Mouse (Mus musculus) hindbrain, embryonic 13.5 days (tissue): ENCODE measurements around the gene BB287469. TPM values are rescaled to one million over a fixed set of nuclear protein-coding genes. Genes with fewer than 3 reads are reported as not detected.
"Not testable (repeated sequence)": the region's sequence is repeated elsewhere in the genome, so short reads cannot be mapped to it uniquely, and the experiment has no call there.

ENCODE experiments used
- ATAC-seq: fragments of 200-750 bp; cut with Nextera tagmentation; 2 replicates; pipeline ENCODE4 v1.8.0; 2017; ENCODE audit warnings: moderate TSS enrichment; ENCODE audit not compliant: low FRiP score
- H3K27ac ChIP-seq: fragments of 300-500 bp; sonication (generic); 2 replicates; pipeline ENCODE4 v1.5.1; 2015; ENCODE audit warnings: inconsistent platforms, mild to moderate bottlenecking, moderate library complexity
- H3K27me3 ChIP-seq: fragments of 300-500 bp; sonication (generic); 2 replicates; pipeline ENCODE4 v1.6.1; 2015; ENCODE audit warnings: mild to moderate bottlenecking, inconsistent platforms
- H3K36me3 ChIP-seq: fragments of 300-500 bp; sonication (generic); 2 replicates; pipeline ENCODE4 v1.6.1; 2015; ENCODE audit warnings: mild to moderate bottlenecking, inconsistent platforms
- H3K4me1 ChIP-seq: fragments of 300-500 bp; sonication (generic); replicated peaks from 2 replicates; pipeline ENCODE4 v1.6.1; 2015; ENCODE audit warnings: inconsistent platforms
- H3K4me2 ChIP-seq: fragments of 300-500 bp; sonication (generic); 2 replicates; pipeline ENCODE4 v1.6.1; 2015; ENCODE audit warnings: inconsistent platforms, mild to moderate bottlenecking, moderate library complexity
- H3K4me3 ChIP-seq: fragments of 300-500 bp; sonication (generic); 2 replicates; pipeline ENCODE4 v1.5.1; 2015; ENCODE audit warnings: mild to moderate bottlenecking, inconsistent platforms
- H3K9ac ChIP-seq: fragments of 300-500 bp; sonication (generic); 2 replicates; pipeline ENCODE4 v1.6.1; 2015; ENCODE audit warnings: mild to moderate bottlenecking, inconsistent platforms
- H3K9me3 ChIP-seq: fragments of 300-500 bp; sonication (generic); 2 replicates; pipeline ENCODE4 v1.6.1; 2016; ENCODE audit warnings: inconsistent platforms
- WGBS: fragments of 180-500 bp; shearing (Covaris S2); methylation state at CpG from one replicate; pipeline ENCODE4 v1.1.7; 2015; 5-methylcytosine and 5-hydroxymethylcytosine counted together
- polyA plus RNA-seq: library from polyadenylated mRNA; unstranded; fragments of >200 nt; fragmentation: Nextera tagmentation; extraction: Ambion mirVana; gene quantifications from 2 replicates; pipeline ENCODE4 v1.2.1, GENCODE M21; 2015

BB287469 gene
- not detected in 2 replicates for polyA plus RNA-seq

- H3K4me2 ChIP-seq, H3K27ac ChIP-seq, H3K9me3 ChIP-seq, H3K36me3 ChIP-seq, H3K9ac ChIP-seq, H3K27me3 ChIP-seq, H3K4me3 ChIP-seq, ATAC-seq, H3K4me1 ChIP-seq: not testable (repeated sequence)
- WGBS: 89% methylated on average over 6 of the region's 6 CpGs
Observed at GRCm38 (mm10) chr12:87816277-87816676, at the start of gene BB287469. Gene BB287469 (plus strand): TSS chr12:87816577.

- H3K36me3 ChIP-seq, H3K27ac ChIP-seq, H3K4me2 ChIP-seq, H3K9ac ChIP-seq, H3K27me3 ChIP-seq, H3K9me3 ChIP-seq, ATAC-seq, H3K4me3 ChIP-seq, H3K4me1 ChIP-seq: not testable (repeated sequence)
- 84% methylated on average over 4 of the region's 4 CpGs for whole genome bisulfite sequencing
Observed at GRCm38 (mm10) chr12:87775655-87776054, 40.7 kb upstream of the BB287469 start, which contains the start of gene Gm21319. Gene Gm21319 (minus strand): TSS chr12:87775755.

GRCm38 (mm10) chr12:87795212-87795611 is 21.2 kb upstream of the BB287469 start, which contains the start of gene Gm21936:
Gene Gm21936 (plus strand): TSS chr12:87795512.
- ATAC-seq, H3K9ac ChIP-seq: not testable (repeated sequence)
- WGBS: 97% methylated on average over 1 of the region's 1 CpGs

DNA sequence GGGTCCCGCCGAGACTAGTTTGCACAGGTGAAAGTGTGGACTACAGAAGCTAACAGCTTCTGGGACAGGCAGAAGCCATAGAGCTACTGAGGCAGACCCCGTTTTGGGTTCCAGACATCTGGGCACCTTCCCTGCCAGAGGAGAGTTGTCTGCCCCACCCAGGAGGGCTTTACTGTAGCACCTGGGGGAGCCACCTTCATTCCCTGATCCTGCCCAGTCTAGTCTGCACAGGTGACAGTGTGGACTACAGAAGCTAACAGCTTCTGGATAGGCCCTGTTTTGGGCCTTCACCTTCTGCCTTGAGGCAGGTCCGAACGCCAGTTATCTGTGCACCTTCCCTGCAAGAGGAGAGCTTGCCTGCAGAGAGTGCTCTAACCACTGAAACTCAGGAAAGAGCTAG is 18.4 kb upstream of the BB287469 start:
- H3K27me3 ChIP-seq, H3K9ac ChIP-seq, H3K9me3 ChIP-seq, H3K27ac ChIP-seq, H3K36me3 ChIP-seq, H3K4me3 ChIP-seq, H3K4me1 ChIP-seq, ATAC-seq, H3K4me2 ChIP-seq: not testable (repeated sequence)
- WGBS: 94% methylated on average over 5 of the region's 5 CpGs

More at GRCm38 (mm10) chr12:87795212-87795611, 21.2 kb upstream of the BB287469 start, which contains the start of gene Gm21936:
- not testable (repeated sequence) for H3K36me3 ChIP-seq, H3K27me3 ChIP-seq, H3K4me1 ChIP-seq, H3K27ac ChIP-seq, H3K4me2 ChIP-seq, H3K4me3 ChIP-seq, H3K9me3 ChIP-seq

- H3K4me1 ChIP-seq, H3K36me3 ChIP-seq, H3K27ac ChIP-seq, H3K4me3 ChIP-seq, H3K9me3 ChIP-seq, H3K9ac ChIP-seq, H3K27me3 ChIP-seq, ATAC-seq, H3K4me2 ChIP-seq: not testable (repeated sequence)
- 93% methylated on average over 2 of the region's 2 CpGs for WGBS
Observed at GRCm38 (mm10) chr12:87842239-87842638, 25.9 kb downstream of the BB287469 start, which contains the start of gene Gm2001. Gene Gm2001 (minus strand): TSS chr12:87842339.

GRCm38 (mm10) chr12:87850657-87851056 is 34.3 kb downstream of the BB287469 start:
- H3K4me3 ChIP-seq, ATAC-seq, H3K27ac ChIP-seq, H3K4me1 ChIP-seq, H3K4me2 ChIP-seq, H3K9ac ChIP-seq, H3K36me3 ChIP-seq, H3K27me3 ChIP-seq, H3K9me3 ChIP-seq: not testable (repeated sequence)
- no CpG with 5 or more reads among the region's 2 CpGs for WGBS

GRCm38 (mm10) chr12:87856067-87856466 is 39.7 kb downstream of the BB287469 start:
- H3K27ac ChIP-seq, H3K36me3 ChIP-seq, H3K4me2 ChIP-seq, H3K4me1 ChIP-seq, H3K27me3 ChIP-seq, H3K4me3 ChIP-seq, H3K9ac ChIP-seq, H3K9me3 ChIP-seq, ATAC-seq: not testable (repeated sequence)
- 90% methylated on average over 1 of the region's 1 CpGs for WGBS

GRCm38 (mm10) chr12:87861740-87862692 is 45.6 kb downstream of the BB287469 start:
- not testable (repeated sequence) for ATAC-seq, H3K4me2 ChIP-seq, H3K9ac ChIP-seq, H3K27me3 ChIP-seq, H3K36me3 ChIP-seq, H3K27ac ChIP-seq, H3K4me1 ChIP-seq, H3K4me3 ChIP-seq
- 88% methylated on average over 23 of the region's 23 CpGs for WGBS
- peaks cover 10% of the 10 kb centered on the region for H3K9me3 ChIP-seq

GRCm38 (mm10) chr12:87863638-87864037 is 47.3 kb downstream of the BB287469 start:
- H3K4me2 ChIP-seq, H3K27ac ChIP-seq, H3K4me3 ChIP-seq, H3K27me3 ChIP-seq, H3K4me1 ChIP-seq, H3K36me3 ChIP-seq, H3K9ac ChIP-seq: not testable (repeated sequence)
- WGBS: 92% methylated on average over 10 of the region's 11 CpGs
- ATAC-seq: peak; percentile 35; the same call in 1 of the 2 replicates
- peaks cover 10% of the 10 kb centered on the region for H3K9me3 ChIP-seq

- H3K36me3 ChIP-seq, H3K27me3 ChIP-seq, H3K4me3 ChIP-seq, H3K9ac ChIP-seq, H3K4me2 ChIP-seq, H3K27ac ChIP-seq, ATAC-seq, H3K4me1 ChIP-seq: not testable (repeated sequence)
- WGBS: 86% methylated on average over 2 of the region's 2 CpGs
- peaks cover 10% of the 10 kb centered on the region for H3K9me3 ChIP-seq
Observed at GRCm38 (mm10) chr12:87864048-87864447, 47.7 kb downstream of the BB287469 start.
